Mouse (Mus musculus): ENCODE data around the gene Minpp1. TPM values are rescaled to one million over a fixed set of nuclear protein-coding genes. Genes with fewer than 3 reads are reported as not detected.

Gene Minpp1
- total and polyA plus RNA-seq, 2 experiments: 35.3 to 53.9 TPM

DNA sequence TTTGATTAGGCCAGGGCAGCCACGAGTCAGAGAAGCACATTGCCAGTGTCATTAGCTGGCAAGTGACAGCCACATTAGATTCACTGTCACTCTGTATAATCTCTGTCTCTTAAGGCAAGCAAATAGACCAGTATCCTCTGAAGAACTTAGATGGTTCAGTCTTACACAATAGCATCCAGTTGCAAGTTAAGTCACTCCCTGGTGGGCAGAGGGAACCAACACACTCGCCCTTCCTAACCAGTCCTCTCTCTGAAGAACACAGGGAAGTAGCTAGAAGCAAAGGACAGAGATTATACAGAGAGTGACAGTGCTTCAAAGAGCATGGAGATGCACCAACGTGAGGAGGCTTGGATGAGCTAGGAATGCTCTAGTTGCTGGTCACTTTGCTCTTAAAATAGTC, 67.7 kb downstream of the Minpp1 start:
- no peak for DNase-seq (ENCODE audit: extremely low read depth, low read depth, low spot score)
- WGBS: 66% methylated on average over 3 of the region's 3 CpGs
- Histone ChIP-seq H3K27me3 (ENCODE audit: control insufficient read depth, insufficient read depth, low read length) (no peaks in the 10 kb centered on the region), H3K79me2 (ENCODE audit: control insufficient read depth, insufficient read depth, low read length) (no peaks in the 10 kb centered on the region), H3K4me1 (ENCODE audit: control insufficient read depth, insufficient read depth, low read length) (peaks cover 9% of the 10 kb centered on the region), H3K27ac (replicated peaks; ENCODE audit: insufficient read depth, low read depth, low read length) (no peak overlapping the region), H3K9ac (ENCODE audit: low read depth, low read length) (no peak overlapping the region), H3K36me3 (ENCODE audit: control insufficient read depth, insufficient read depth, low read length) (no peaks in the 10 kb centered on the region), H3K4me3 (ENCODE audit: insufficient read depth, low read depth, low read length) (no peak overlapping the region)
- TF ChIP-seq POLR2A (IDR thresholded peaks at IDR 0.05; ENCODE audit: extremely low read depth, insufficient read depth, low read length) (no peak), CTCF (IDR thresholded peaks at IDR 0.05; ENCODE audit: low read depth, low read length) (no peak)

DNA sequence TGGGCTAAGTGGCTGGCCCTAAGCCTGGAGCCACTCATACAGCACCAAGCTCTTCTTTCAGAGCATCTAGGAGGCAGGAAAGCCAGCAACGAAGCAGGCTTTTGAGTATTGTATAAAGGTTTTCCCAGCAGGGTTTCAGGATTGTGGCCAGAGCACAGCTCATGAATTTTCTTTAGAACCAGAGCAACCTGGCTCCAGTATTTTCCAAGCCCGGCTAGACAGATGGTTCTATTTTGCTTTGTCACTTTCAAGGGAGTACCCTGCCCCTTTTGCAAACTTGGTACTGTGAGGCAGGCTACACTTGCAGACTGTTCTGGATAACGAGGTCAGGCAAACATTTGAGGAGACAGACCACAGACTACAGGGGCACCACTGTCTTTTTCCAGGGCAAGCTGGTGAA, 69.7 kb downstream of the Minpp1 start:
- no peak overlapping the region for H3K9ac ChIP-seq (ENCODE audit: low read depth, low read length)
- WGBS: 74% methylated on average over 3 of the region's 3 CpGs
- H3K4me3 ChIP-seq (ENCODE audit: insufficient read depth, low read depth, low read length): no peak overlapping the region
- peaks cover 12% of the 10 kb centered on the region for H3K4me1 ChIP-seq (ENCODE audit: control insufficient read depth, insufficient read depth, low read length)
- H3K79me2 ChIP-seq (ENCODE audit: control insufficient read depth, insufficient read depth, low read length): no peaks in the 10 kb centered on the region
- no peaks in the 10 kb centered on the region for H3K27me3 ChIP-seq (ENCODE audit: control insufficient read depth, insufficient read depth, low read length)
- DNase-seq (ENCODE audit: extremely low read depth, low read depth, low spot score): no peak
- H3K36me3 ChIP-seq (ENCODE audit: control insufficient read depth, insufficient read depth, low read length): no peaks in the 10 kb centered on the region
- TF ChIP-seq CTCF (IDR thresholded peaks at IDR 0.05; ENCODE audit: low read depth, low read length): no peak
- no peak for TF ChIP-seq POLR2A (IDR thresholded peaks at IDR 0.05; ENCODE audit: extremely low read depth, insufficient read depth, low read length)
- no peak overlapping the region for H3K27ac ChIP-seq (replicated peaks; ENCODE audit: insufficient read depth, low read depth, low read length)

Other genes starting within 250 kb of the Minpp1 start
- 26.7 and 34.8 TPM in 2 replicates for gene Sgms1, start 96.1 kb upstream of the Minpp1 start, total RNA-seq (2014; rRNA removed)
- 6.4 and 6.5 TPM in 2 replicates for gene Sgms1, start 96.1 kb upstream of the Minpp1 start, polyA plus RNA-seq (2012; rRNA removed)
- gene Rpl9-ps6, start 19.2 kb upstream of the Minpp1 start, total RNA-seq (2014; rRNA removed): 23.8 and 24.3 TPM in 2 replicates
- gene Rpl9-ps6, start 19.2 kb upstream of the Minpp1 start, polyA plus RNA-seq (2012; rRNA removed): 2.6 and 3.0 TPM in 2 replicates
- gene Papss2, start 110.0 kb downstream of the Minpp1 start, total RNA-seq (2014; rRNA removed): 211 and 223 TPM in 2 replicates
- gene Papss2, start 110.0 kb downstream of the Minpp1 start, polyA plus RNA-seq (2012; rRNA removed): 75.1 and 86.7 TPM in 2 replicates

All from liver, adult 2 months (tissue).